9 mouse cellular contexts compared by ENCODE assay signal in the genomic region with DNA sequence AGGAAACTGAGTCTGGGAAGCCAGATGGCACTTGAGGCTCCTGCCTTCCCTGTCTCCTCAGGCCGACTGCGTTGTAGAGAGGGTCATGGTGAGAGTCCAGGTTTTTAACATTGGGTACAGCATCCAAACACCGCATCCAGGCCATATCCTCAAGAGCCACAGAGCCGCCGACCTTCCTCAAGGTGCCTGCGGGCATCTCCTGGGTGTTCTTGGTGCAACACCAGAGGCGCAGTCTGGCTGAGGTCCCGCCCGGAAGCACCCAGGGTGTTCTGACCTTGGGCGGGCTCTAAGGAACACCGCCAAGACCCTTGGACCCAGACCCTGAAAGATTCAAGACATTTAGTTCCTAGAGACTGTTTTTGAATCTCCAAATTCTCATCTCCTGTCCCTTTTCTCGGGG. TPM values are rescaled to one million over a fixed set of nuclear protein-coding genes. Genes with fewer than 3 reads are reported as not detected.
DNase-seq lines count a peak whose midpoint lies in the region; ATAC-seq and TF ChIP-seq lines count a peak whose summit lies in the region.
"Had no signal": no experiment of that assay in that cellular context is flagged by ENCODE, and none has a peak within 500 bp of the region (broad histone marks: within the 10 kb centered on the region; RNA-seq: fewer than 3 reads in every experiment).

No protein-coding gene starts in this region.

- H3K4me3 ChIP-seq in kidney, embryonic 15.5 days (replicated peaks), result peak overlapping the region; percentile 63
- peak overlapping the region; percentile 54 for H3K4me3 ChIP-seq in embryonic facial prominence, embryonic 12.5 days
- peak overlapping the region; percentile 85 for H3K4me3 ChIP-seq in hindbrain, postnatal 0 days (ENCODE audit: low read length)
- H3K4me3 ChIP-seq in midbrain, embryonic 14.5 days (replicated peaks; ENCODE audit: low read depth, low read length), result peak overlapping the region; percentile 88

- ATAC-seq in kidney, embryonic 15.5 days (replicated peaks; ENCODE audit: low FRiP score), result no peak
- ATAC-seq in embryonic facial prominence, embryonic 12.5 days (ENCODE audit: insufficient number of reproducible peaks, insufficient read depth, low FRiP score, low TSS enrichment), result no peak
- no peak for ATAC-seq in hindbrain, postnatal 0 days
- ATAC-seq in midbrain, embryonic 14.5 days (ENCODE audit: low FRiP score, low TSS enrichment), result peak; percentile 26; the same call in 1 of the 2 replicates

- H3K4me1 ChIP-seq in kidney, embryonic 15.5 days, result peaks cover 57% of the 10 kb centered on the region
- peaks cover 30% of the 10 kb centered on the region for H3K4me1 ChIP-seq in embryonic facial prominence, embryonic 12.5 days
- peaks cover 23% of the 10 kb centered on the region for H3K4me1 ChIP-seq in hindbrain, postnatal 0 days (ENCODE audit: insufficient read depth, low read length)
- peaks cover 28% of the 10 kb centered on the region for H3K4me1 ChIP-seq in midbrain, embryonic 14.5 days (ENCODE audit: control insufficient read depth, insufficient read depth, low read length)

- H3K36me3 ChIP-seq in kidney, embryonic 15.5 days, result no peaks in the 10 kb centered on the region
- H3K36me3 ChIP-seq in embryonic facial prominence, embryonic 12.5 days, result no peaks in the 10 kb centered on the region
- 0 out of 2 replicates have a peak, but pooled peaks cover under 1% of the 10 kb centered on the region for H3K36me3 ChIP-seq in hindbrain, postnatal 0 days (ENCODE audit: insufficient read depth, low read length)
- peaks cover 27% of the 10 kb centered on the region for H3K36me3 ChIP-seq in midbrain, embryonic 14.5 days (ENCODE audit: control insufficient read depth, insufficient read depth, low read length)

- peaks cover 62% of the 10 kb centered on the region for H3K27me3 ChIP-seq in kidney, embryonic 15.5 days
- H3K27me3 ChIP-seq in embryonic facial prominence, embryonic 12.5 days, result peaks cover 55% of the 10 kb centered on the region
- H3K27me3 ChIP-seq in hindbrain, postnatal 0 days (ENCODE audit: insufficient read depth, low read length), result no peaks in the 10 kb centered on the region
- no peaks in the 10 kb centered on the region; the same call in 1 of the 2 replicates for H3K27me3 ChIP-seq in midbrain, embryonic 14.5 days (ENCODE audit: control insufficient read depth, insufficient read depth, low read length)
- H3K27me3 ChIP-seq: Patski had no signal

- H3K4me2 ChIP-seq in kidney, embryonic 15.5 days, result peak overlapping the region; percentile 97
- H3K4me2 ChIP-seq in embryonic facial prominence, embryonic 12.5 days (replicated peaks), result peak overlapping the region; percentile 70
- H3K4me2 ChIP-seq in hindbrain, postnatal 0 days (ENCODE audit: low read depth, low read length), result peak overlapping the region; percentile 77
- peak overlapping the region; percentile 96 for H3K4me2 ChIP-seq in midbrain, embryonic 14.5 days (ENCODE audit: low read length)

- 11% methylated on average over 12 of the region's 12 CpGs for WGBS in kidney, embryonic 15.5 days
- WGBS in embryonic facial prominence, embryonic 12.5 days, result 12% methylated on average over 12 of the region's 12 CpGs
- WGBS in hindbrain, postnatal 0 days, result 11% methylated on average over 12 of the region's 12 CpGs
- 10% methylated on average over 12 of the region's 12 CpGs for WGBS in midbrain, embryonic 14.5 days

- TF ChIP-seq CTCF in hindbrain, postnatal 0 days (IDR thresholded peaks at IDR 0.05; ENCODE audit: low read depth), result no peak

- no peaks in the 10 kb centered on the region for H3K9me3 ChIP-seq in kidney, embryonic 15.5 days (replicated peaks)
- H3K9me3 ChIP-seq in embryonic facial prominence, embryonic 12.5 days, result no peaks in the 10 kb centered on the region
- no peaks in the 10 kb centered on the region for H3K9me3 ChIP-seq in hindbrain, postnatal 0 days (ENCODE audit: low read length)
- H3K9me3 ChIP-seq in midbrain, embryonic 14.5 days (ENCODE audit: control insufficient read depth, low read length), result no peaks in the 10 kb centered on the region

- H3K27ac ChIP-seq in kidney, embryonic 15.5 days, result no peak overlapping the region
- no peak overlapping the region for H3K27ac ChIP-seq in embryonic facial prominence, embryonic 12.5 days
- peak overlapping the region; percentile 97 for H3K27ac ChIP-seq in hindbrain, postnatal 0 days
- peak overlapping the region; percentile 94 for H3K27ac ChIP-seq in midbrain, embryonic 14.5 days (replicated peaks; ENCODE audit: low read depth, low read length)

- peak overlapping the region; percentile 60; the same call in 1 of the 2 replicates for H3K9ac ChIP-seq in kidney, embryonic 15.5 days
- H3K9ac ChIP-seq in embryonic facial prominence, embryonic 12.5 days, result 0 out of 2 replicates have a peak overlapping the region, but pooled peaks have one; percentile 16
- H3K9ac ChIP-seq in hindbrain, postnatal 0 days (replicated peaks; ENCODE audit: low read length), result peak overlapping the region; percentile 97
- H3K9ac ChIP-seq in midbrain, embryonic 14.5 days (replicated peaks; ENCODE audit: low read length), result peak overlapping the region; percentile 95

- no peak for DNase-seq in kidney, postnatal 10 days
- no peak for DNase-seq in hindbrain, postnatal 0 days (ENCODE audit: low spot score)
- DNase-seq in midbrain, embryonic 14.5 days, result no peak
- no peak for DNase-seq in urinary bladder, postnatal 10 days (ENCODE audit: low spot score)
- DNase-seq in thymus, postnatal 25 days, result no peak
- no peak for DNase-seq in natural killer cell, adult 2 months (ENCODE audit: low spot score in 2 of 2)

RNA-seq across cellular contexts. Expression of gene Ckb, which starts 0.4 kb away (rescaled TPM):
- 126 and 154 TPM in 2 replicates for polyA plus RNA-seq in kidney, embryonic 15.5 days (2015; fragmentation: Nextera tagmentation; extraction: Ambion mirVana)
- 339 and 355 TPM in 2 replicates for polyA plus RNA-seq in embryonic facial prominence, embryonic 12.5 days (2016; fragmentation: Nextera tagmentation; extraction: Ambion mirVana)
- total RNA-seq in hindbrain, postnatal 0 days (2014; rRNA removed), result 3,255 and 3,584 TPM in 2 replicates
- polyA plus RNA-seq in hindbrain, postnatal 0 days (2015; fragmentation: Nextera tagmentation; extraction: Ambion mirVana), result 2,405 and 2,624 TPM in 2 replicates
- polyA plus RNA-seq in midbrain, embryonic 14.5 days (2014; fragmentation: Nextera tagmentation; extraction: Ambion mirVana), result 1,414 and 1,526 TPM in 2 replicates

RNA-seq across cellular contexts. Expression of gene Trmt61a, which starts 5.3 kb away (rescaled TPM):
- 10.7 and 12.8 TPM in 2 replicates for polyA plus RNA-seq in kidney, embryonic 15.5 days (2015; fragmentation: Nextera tagmentation; extraction: Ambion mirVana)
- polyA plus RNA-seq in embryonic facial prominence, embryonic 12.5 days (2016; fragmentation: Nextera tagmentation; extraction: Ambion mirVana), result 13.3 and 15.1 TPM in 2 replicates
- total RNA-seq in hindbrain, postnatal 0 days (2014; rRNA removed), result 29.7 and 32.7 TPM in 2 replicates
- polyA plus RNA-seq in hindbrain, postnatal 0 days (2015; fragmentation: Nextera tagmentation; extraction: Ambion mirVana), result 9.2 TPM in 2 replicates
- polyA plus RNA-seq in midbrain, embryonic 14.5 days (2014; fragmentation: Nextera tagmentation; extraction: Ambion mirVana), result 7.0 and 8.0 TPM in 2 replicates

RNA-seq across cellular contexts. Expression of gene Bag5, which starts 40.5 kb away (rescaled TPM):
- 51.4 and 53.6 TPM in 2 replicates for polyA plus RNA-seq in kidney, embryonic 15.5 days (2015; fragmentation: Nextera tagmentation; extraction: Ambion mirVana)
- polyA plus RNA-seq in embryonic facial prominence, embryonic 12.5 days (2016; fragmentation: Nextera tagmentation; extraction: Ambion mirVana), result 59.7 and 61.3 TPM in 2 replicates
- 21.1 and 22.7 TPM in 2 replicates for total RNA-seq in hindbrain, postnatal 0 days (2014; rRNA removed)
- polyA plus RNA-seq in hindbrain, postnatal 0 days (2015; fragmentation: Nextera tagmentation; extraction: Ambion mirVana), result 60.1 and 64.3 TPM in 2 replicates
- polyA plus RNA-seq in midbrain, embryonic 14.5 days (2014; fragmentation: Nextera tagmentation; extraction: Ambion mirVana), result 67.3 and 72.9 TPM in 2 replicates

RNA-seq across cellular contexts. Expression of gene Apopt1, which starts 40.5 kb away (rescaled TPM):
- polyA plus RNA-seq in kidney, embryonic 15.5 days (2015; fragmentation: Nextera tagmentation; extraction: Ambion mirVana), result 53.5 and 57.4 TPM in 2 replicates
- 53.0 and 59.7 TPM in 2 replicates for polyA plus RNA-seq in embryonic facial prominence, embryonic 12.5 days (2016; fragmentation: Nextera tagmentation; extraction: Ambion mirVana)
- 23.6 and 28.1 TPM in 2 replicates for total RNA-seq in hindbrain, postnatal 0 days (2014; rRNA removed)
- polyA plus RNA-seq in hindbrain, postnatal 0 days (2015; fragmentation: Nextera tagmentation; extraction: Ambion mirVana), result 60.3 and 63.9 TPM in 2 replicates
- polyA plus RNA-seq in midbrain, embryonic 14.5 days (2014; fragmentation: Nextera tagmentation; extraction: Ambion mirVana), result 57.6 and 66.0 TPM in 2 replicates

Comparison
In these comparisons a context has a peak if more than half of its experiments do, and no peak if none do; other contexts are left out.
1. H3K27ac ChIP-seq: peak in hindbrain, postnatal 0 days (single experiment) and midbrain, embryonic 14.5 days (single experiment); none in kidney, embryonic 15.5 days (single experiment) and embryonic facial prominence, embryonic 12.5 days (single experiment).
2. H3K9ac ChIP-seq: peak in every context shown above with its lines; median percentile 97 in hindbrain, postnatal 0 days; 95 in midbrain, embryonic 14.5 days; 60 in kidney, embryonic 15.5 days; 16 in embryonic facial prominence, embryonic 12.5 days.
3. Peak in every context shown above with its lines, with median percentiles within 50 percentile points of each other: H3K4me2 ChIP-seq and H3K4me3 ChIP-seq.